Mouse (Mus musculus): ENCODE measurements at regions not wholly inside any gene's neighbourhood (a gene's known extent, or its start where the extent isn't known, plus 50 kb on each side); places are given as distances from the start of the nearest gene placed in this dataset.

DNA sequence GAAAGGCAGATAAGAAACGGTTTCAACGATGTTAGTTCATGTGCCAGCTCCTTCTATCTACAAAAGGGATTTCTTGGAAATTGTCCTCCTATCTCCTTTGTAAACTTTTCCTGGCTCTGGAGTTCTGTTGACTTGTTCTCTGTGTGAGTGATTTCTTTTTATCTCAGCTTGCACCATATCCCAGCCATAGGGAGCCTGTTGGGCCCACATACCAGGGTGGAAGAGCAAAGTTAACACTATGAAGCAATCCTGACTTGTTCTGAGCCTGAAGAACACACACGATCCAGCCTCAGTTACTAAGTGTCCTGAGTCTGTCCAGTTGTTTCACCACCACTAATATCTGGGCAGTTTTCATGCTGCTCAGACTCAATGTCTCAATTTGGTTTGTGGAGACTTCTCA, 192.1 kb upstream of the Ptbp2 start:
- Histone ChIP-seq H3K36me3 (ENCODE audit: control insufficient read depth, insufficient read depth, low read length) (no peaks in the 10 kb centered on the region), H3K4me3 (replicated peaks; ENCODE audit: low read length) (no peak overlapping the region), H3K9ac (ENCODE audit: low read depth, low read length, severe bottlenecking) (no peak overlapping the region), H3K9me3 (ENCODE audit: control insufficient read depth, low read length) (no peaks in the 10 kb centered on the region), H3K4me2 (replicated peaks; ENCODE audit: low read depth, low read length, severe bottlenecking) (no peak overlapping the region), H3K4me1 (ENCODE audit: control insufficient read depth, insufficient read depth, low read length) (no peaks in the 10 kb centered on the region), H3K27me3 (ENCODE audit: control insufficient read depth, insufficient read depth, low read length) (no peaks in the 10 kb centered on the region), H3K27ac (replicated peaks; ENCODE audit: low read depth, low read length) (no peak overlapping the region)
- no peak for ATAC-seq (ENCODE audit: low FRiP score, low read depth)
- DNase-seq (ENCODE audit: low spot score): no peak
- 88% methylated on average over 3 of the region's 3 CpGs for WGBS
- TF ChIP-seq POLR2A (IDR thresholded peaks at IDR 0.05; ENCODE audit: borderline replicate concordance, extremely low read depth, insufficient read depth, insufficient read length): no peak

DNA sequence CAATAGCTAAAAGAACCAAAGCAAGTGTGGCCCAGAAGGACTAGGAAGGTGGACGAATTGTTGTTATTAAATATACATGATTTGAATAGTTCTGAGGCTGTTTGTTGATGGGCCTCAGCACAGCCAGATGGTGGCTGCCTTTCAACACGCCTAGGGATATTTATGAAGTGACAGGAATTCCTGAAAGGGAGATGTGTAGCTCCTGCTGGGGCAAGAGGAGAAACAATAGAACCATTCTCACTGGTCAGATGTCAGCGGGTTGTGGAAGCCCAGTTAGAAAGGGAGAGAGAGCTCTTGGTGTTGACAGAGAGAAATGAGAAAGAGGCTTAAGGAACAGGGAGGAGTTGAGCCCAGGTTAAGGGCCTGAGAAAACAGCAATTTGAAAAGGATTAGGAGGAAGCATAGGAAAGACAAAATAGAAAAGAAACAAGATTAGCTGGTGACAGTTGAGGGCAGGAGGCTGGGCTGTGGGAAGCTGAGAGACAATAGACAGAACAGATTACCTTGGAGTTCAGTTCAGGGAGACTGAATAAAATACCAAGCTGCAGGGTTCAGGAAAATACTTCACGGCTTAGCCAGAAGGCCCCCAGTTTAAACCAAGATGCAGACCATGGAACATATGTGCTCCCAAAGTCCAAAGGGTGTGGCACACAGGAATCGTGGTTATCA, 174.7 kb upstream of the Ptbp2 start:
- H3K4me1 ChIP-seq (ENCODE audit: control insufficient read depth, insufficient read depth, low read length): no peaks in the 10 kb centered on the region
- H3K27ac ChIP-seq (replicated peaks; ENCODE audit: low read depth, low read length): no peak overlapping the region
- H3K9me3 ChIP-seq (ENCODE audit: control insufficient read depth, low read length): no peaks in the 10 kb centered on the region
- no peaks in the 10 kb centered on the region for H3K36me3 ChIP-seq (ENCODE audit: control insufficient read depth, insufficient read depth, low read length)
- no peak for TF ChIP-seq POLR2A (IDR thresholded peaks at IDR 0.05; ENCODE audit: borderline replicate concordance, extremely low read depth, insufficient read depth, insufficient read length)
- H3K27me3 ChIP-seq (ENCODE audit: control insufficient read depth, insufficient read depth, low read length): no peaks in the 10 kb centered on the region
- ATAC-seq (ENCODE audit: low FRiP score, low read depth): no peak
- H3K4me3 ChIP-seq (replicated peaks; ENCODE audit: low read length): no peak overlapping the region
- DNase-seq (ENCODE audit: low spot score): peak; percentile 22
- H3K4me2 ChIP-seq (replicated peaks; ENCODE audit: low read depth, low read length, severe bottlenecking): no peak overlapping the region
- H3K9ac ChIP-seq (ENCODE audit: low read depth, low read length, severe bottlenecking): no peak overlapping the region
- WGBS: 38% methylated on average over 5 of the region's 5 CpGs

DNA sequence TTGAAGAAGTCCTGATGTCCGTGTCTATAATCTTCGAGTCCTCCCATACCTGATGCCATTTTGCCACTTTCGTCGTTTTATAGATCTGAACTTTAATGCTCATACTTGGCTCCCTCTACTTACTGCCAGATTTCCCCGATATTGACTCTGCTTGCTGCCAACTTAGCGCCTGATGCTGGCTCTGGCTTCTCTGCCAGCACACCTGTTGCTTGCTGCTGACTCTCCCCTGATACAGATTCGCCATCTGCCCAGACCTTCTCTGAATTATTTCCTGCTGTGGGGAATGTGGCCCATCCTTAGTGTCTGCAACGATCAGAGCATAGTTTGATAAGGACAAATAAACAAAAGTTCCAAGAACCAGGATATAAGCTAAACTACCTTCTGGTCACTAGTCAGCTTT, 173.3 kb upstream of the Ptbp2 start:
- ATAC-seq (ENCODE audit: low FRiP score, low read depth): no peak
- H3K27ac ChIP-seq (replicated peaks; ENCODE audit: low read depth, low read length): no peak overlapping the region
- TF ChIP-seq POLR2A (IDR thresholded peaks at IDR 0.05; ENCODE audit: borderline replicate concordance, extremely low read depth, insufficient read depth, insufficient read length): no peak

DNA sequence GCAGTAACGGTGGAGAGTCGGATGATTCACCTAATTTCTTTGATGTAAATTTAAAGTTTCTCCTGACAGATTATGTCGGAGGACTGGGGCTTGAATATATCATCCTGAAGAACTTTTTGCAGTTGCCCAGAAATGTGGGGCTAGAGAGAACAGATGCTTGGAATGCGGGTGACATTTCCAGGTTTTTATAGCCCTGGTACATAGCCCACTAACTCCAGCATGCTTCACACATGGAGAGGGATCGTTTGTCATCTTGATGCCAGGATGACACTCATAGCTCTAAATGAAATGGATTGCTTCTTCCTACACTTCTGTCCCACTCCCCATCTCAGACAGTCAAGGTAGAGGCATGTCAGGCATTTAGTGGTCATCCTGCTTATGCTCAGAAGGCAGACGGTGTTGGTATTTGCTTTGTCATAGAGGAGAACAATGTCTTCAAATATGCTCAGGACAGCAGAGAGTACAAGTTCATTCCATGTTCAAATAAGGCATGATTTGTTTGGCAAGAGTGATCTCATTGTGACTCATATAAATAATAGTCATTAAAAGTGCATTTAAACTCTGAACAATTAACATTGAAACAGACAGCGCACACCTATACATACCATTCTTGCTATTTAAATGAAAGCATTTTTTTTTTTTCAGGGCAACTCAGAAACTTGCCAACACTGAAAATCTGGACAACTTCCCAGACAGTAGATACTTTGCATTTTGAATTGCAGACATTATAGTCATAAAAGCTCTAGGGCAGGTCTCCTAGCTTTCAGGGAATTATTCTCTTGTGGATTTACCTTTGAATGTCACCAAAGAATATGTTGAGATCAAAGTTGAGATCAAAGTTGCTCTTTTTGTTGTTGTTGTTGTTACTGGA, 171.7 kb upstream of the Ptbp2 start:
- Histone ChIP-seq H3K4me3 (replicated peaks; ENCODE audit: low read length) (no peak overlapping the region), H3K4me2 (replicated peaks; ENCODE audit: low read depth, low read length, severe bottlenecking) (no peak overlapping the region), H3K36me3 (ENCODE audit: control insufficient read depth, insufficient read depth, low read length) (no peaks in the 10 kb centered on the region), H3K4me1 (ENCODE audit: control insufficient read depth, insufficient read depth, low read length) (no peaks in the 10 kb centered on the region), H3K9me3 (ENCODE audit: control insufficient read depth, low read length) (no peaks in the 10 kb centered on the region), H3K9ac (ENCODE audit: low read depth, low read length, severe bottlenecking) (no peak overlapping the region), H3K27ac (replicated peaks; ENCODE audit: low read depth, low read length) (no peak overlapping the region), H3K27me3 (ENCODE audit: control insufficient read depth, insufficient read depth, low read length) (no peaks in the 10 kb centered on the region)
- no peak for ATAC-seq (ENCODE audit: low FRiP score, low read depth)
- WGBS: 60% methylated on average over 7 of the region's 7 CpGs
- no peak for DNase-seq (ENCODE audit: low spot score)
- TF ChIP-seq POLR2A (IDR thresholded peaks at IDR 0.05; ENCODE audit: borderline replicate concordance, extremely low read depth, insufficient read depth, insufficient read length): no peak

More for the DNA sequence above, 173.3 kb upstream of the Ptbp2 start:
- no peaks in the 10 kb centered on the region for H3K36me3 ChIP-seq (ENCODE audit: control insufficient read depth, insufficient read depth, low read length)
- DNase-seq (ENCODE audit: low spot score): no peak
- no peak overlapping the region for H3K4me2 ChIP-seq (replicated peaks; ENCODE audit: low read depth, low read length, severe bottlenecking)
- H3K9ac ChIP-seq (ENCODE audit: low read depth, low read length, severe bottlenecking): no peak overlapping the region
- H3K4me1 ChIP-seq (ENCODE audit: control insufficient read depth, insufficient read depth, low read length): no peaks in the 10 kb centered on the region
- WGBS: 75% methylated on average over 8 of the region's 8 CpGs
- H3K9me3 ChIP-seq (ENCODE audit: control insufficient read depth, low read length): no peaks in the 10 kb centered on the region
- no peaks in the 10 kb centered on the region for H3K27me3 ChIP-seq (ENCODE audit: control insufficient read depth, insufficient read depth, low read length)
- H3K4me3 ChIP-seq (replicated peaks; ENCODE audit: low read length): no peak overlapping the region

DNA sequence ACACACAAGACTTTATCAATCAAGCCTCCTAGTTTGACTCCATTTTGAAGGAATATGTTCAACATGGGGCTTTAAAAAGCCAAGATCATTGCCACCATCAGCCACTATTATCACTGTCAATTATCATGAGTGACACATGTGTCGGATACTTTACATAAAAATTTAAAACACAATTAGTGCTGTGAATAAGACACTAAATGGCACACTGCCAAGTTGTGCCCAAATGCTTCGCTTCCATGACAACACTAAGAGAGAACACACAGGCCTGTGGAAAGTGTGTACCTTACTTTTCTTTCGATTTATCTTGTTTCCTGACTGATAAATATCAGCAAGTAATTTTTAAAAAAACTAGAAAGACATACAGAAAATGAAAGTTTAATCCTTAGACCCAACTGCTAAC, 166.5 kb upstream of the Ptbp2 start:
- 74% methylated on average over 3 of the region's 3 CpGs for WGBS

More for the DNA sequence above, 166.5 kb upstream of the Ptbp2 start:
- Histone ChIP-seq H3K4me3 (replicated peaks; ENCODE audit: low read length) (no peak overlapping the region), H3K27me3 (ENCODE audit: control insufficient read depth, insufficient read depth, low read length) (no peaks in the 10 kb centered on the region), H3K36me3 (ENCODE audit: control insufficient read depth, insufficient read depth, low read length) (no peaks in the 10 kb centered on the region), H3K4me2 (replicated peaks; ENCODE audit: low read depth, low read length, severe bottlenecking) (no peak overlapping the region), H3K9ac (ENCODE audit: low read depth, low read length, severe bottlenecking) (no peak overlapping the region), H3K4me1 (ENCODE audit: control insufficient read depth, insufficient read depth, low read length) (no peaks in the 10 kb centered on the region), H3K27ac (replicated peaks; ENCODE audit: low read depth, low read length) (no peak overlapping the region), H3K9me3 (ENCODE audit: control insufficient read depth, low read length) (no peaks in the 10 kb centered on the region)
- DNase-seq (ENCODE audit: low spot score) (no peak), ATAC-seq (ENCODE audit: low FRiP score, low read depth) (no peak)
- TF ChIP-seq POLR2A (IDR thresholded peaks at IDR 0.05; ENCODE audit: borderline replicate concordance, extremely low read depth, insufficient read depth, insufficient read length): no peak

Data from limb, embryonic 14.5 days (tissue).